In the genomic region with DNA sequence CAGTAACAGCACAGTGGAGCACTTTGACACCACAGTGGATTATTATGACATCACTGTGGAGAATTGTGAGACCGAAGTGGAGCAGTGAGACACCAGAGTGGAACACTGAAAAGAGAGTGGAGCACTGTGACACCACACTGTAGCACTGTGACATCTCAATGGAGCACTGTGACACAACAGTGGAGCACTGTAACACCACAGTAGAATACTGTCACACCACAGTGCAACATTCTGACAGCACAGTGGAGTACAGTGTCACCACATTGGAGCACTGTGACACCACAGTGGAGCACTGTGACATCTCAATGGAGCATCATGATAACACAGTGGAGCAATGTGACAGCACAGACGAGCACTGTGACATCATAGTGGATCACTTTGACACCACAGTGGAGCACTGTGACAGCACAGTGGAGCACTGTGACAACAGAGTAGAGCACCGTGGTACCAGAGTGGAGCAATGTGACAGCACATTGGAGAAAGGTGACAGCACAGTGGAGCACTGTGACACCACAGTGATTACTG, we compare ENCODE assay signal across 7 mouse cellular contexts.
DNase-seq lines count a peak whose midpoint lies in the region; ATAC-seq and TF ChIP-seq lines count a peak whose summit lies in the region.

No protein-coding gene starts in this region.

- no peak overlapping the region for H3K27ac ChIP-seq in lung, embryonic 15.5 days
- H3K27ac ChIP-seq in heart, embryonic 13.5 days (replicated peaks) = no peak overlapping the region
- no peak overlapping the region for H3K27ac ChIP-seq in lung, postnatal 0 days (ENCODE audit: low read length)

- no peak overlapping the region for H3K9ac ChIP-seq in lung, embryonic 15.5 days
- H3K9ac ChIP-seq in heart, embryonic 13.5 days = no peak overlapping the region
- H3K9ac ChIP-seq in lung, postnatal 0 days (replicated peaks; ENCODE audit: low read depth) = no peak overlapping the region

- no peak for DNase-seq in lung, postnatal 14 days
- peak; percentile 4 for DNase-seq in lung, postnatal 0 days (ENCODE audit: low spot score)
- DNase-seq in adrenal gland, postnatal 14 days = no peak
- no peak for DNase-seq in cerebellum, adult 9-10 months

- H3K4me2 ChIP-seq in lung, embryonic 15.5 days = no peak overlapping the region
- no peak overlapping the region for H3K4me2 ChIP-seq in heart, embryonic 13.5 days
- H3K4me2 ChIP-seq in lung, postnatal 0 days (replicated peaks; ENCODE audit: low read depth, low read length) = no peak overlapping the region

- ATAC-seq in lung, embryonic 15.5 days (ENCODE audit: borderline replicate concordance, extremely low read depth, low FRiP score, low TSS enrichment) = 0 out of 2 replicates have a peak, but pooled peaks have one; percentile 12
- ATAC-seq in common myeloid progenitor, adult 5-6 weeks (replicated peaks; ENCODE audit: low read depth, poor library complexity, severe bottlenecking) = peak; percentile 4
- 0 out of 2 replicates have a peak, but pooled peaks have one; percentile 6 for ATAC-seq in heart, embryonic 13.5 days (ENCODE audit: extremely low read depth, insufficient number of reproducible peaks, low FRiP score, low TSS enrichment)
- ATAC-seq in lung, postnatal 0 days = peak; percentile 20

- no peaks in the 10 kb centered on the region for H3K36me3 ChIP-seq in lung, embryonic 15.5 days
- H3K36me3 ChIP-seq in heart, embryonic 13.5 days = no peaks in the 10 kb centered on the region
- no peaks in the 10 kb centered on the region for H3K36me3 ChIP-seq in lung, postnatal 0 days (ENCODE audit: insufficient read depth, low read length)

- no peak for TF ChIP-seq CTCF in lung, postnatal 0 days (IDR thresholded peaks at IDR 0.05)

- peaks cover 25% of the 10 kb centered on the region for H3K9me3 ChIP-seq in lung, embryonic 15.5 days
- peaks cover 82% of the 10 kb centered on the region for H3K9me3 ChIP-seq in heart, embryonic 13.5 days
- peaks cover 42% of the 10 kb centered on the region for H3K9me3 ChIP-seq in lung, postnatal 0 days (ENCODE audit: low read length)

- no peak for TF ChIP-seq EP300 in lung, postnatal 0 days (IDR thresholded peaks at IDR 0.05)

- no peak overlapping the region for H3K4me3 ChIP-seq in lung, embryonic 15.5 days
- H3K4me3 ChIP-seq in heart, embryonic 13.5 days = no peak overlapping the region
- H3K4me3 ChIP-seq in lung, postnatal 0 days (ENCODE audit: low read depth, low read length) = no peak overlapping the region

- H3K27me3 ChIP-seq in lung, embryonic 15.5 days = no peaks in the 10 kb centered on the region
- H3K27me3 ChIP-seq in heart, embryonic 13.5 days (replicated peaks) = no peaks in the 10 kb centered on the region
- H3K27me3 ChIP-seq in lung, postnatal 0 days (replicated peaks; ENCODE audit: insufficient read depth, low read length) = no peaks in the 10 kb centered on the region

- WGBS in lung, embryonic 15.5 days = 59% methylated on average over 3 of the region's 3 CpGs
- 53% methylated on average over 3 of the region's 3 CpGs for WGBS in heart, embryonic 13.5 days
- WGBS in lung, postnatal 0 days = 62% methylated on average over 3 of the region's 3 CpGs

- H3K4me1 ChIP-seq in lung, embryonic 15.5 days = no peaks in the 10 kb centered on the region
- no peaks in the 10 kb centered on the region for H3K4me1 ChIP-seq in heart, embryonic 13.5 days
- no peaks in the 10 kb centered on the region for H3K4me1 ChIP-seq in lung, postnatal 0 days (ENCODE audit: insufficient read depth, low read depth, low read length)
